Mouse (Mus musculus) heart, embryonic 12.5 days (tissue): ENCODE results near the gene Tgif2. TPM values are rescaled to one million over a fixed set of nuclear protein-coding genes. Genes with fewer than 3 reads are reported as not detected.
A peak's percentile ranks its signal among the peaks of the same experiment; 100 is the strongest.
"Not testable (repeated sequence)": the region's sequence is repeated elsewhere in the genome, so short reads cannot be mapped to it uniquely, and the experiment has no call there.

Source experiments
- ATAC-seq: fragments of 200-750 bp; cut with Nextera tagmentation; 2 replicates; pipeline ENCODE4 v1.8.0; 2017; ENCODE audit warnings: moderate TSS enrichment, moderate library complexity; ENCODE audit not compliant: insufficient number of reproducible peaks, low FRiP score
- H3K27ac ChIP-seq: fragments of 300-500 bp; sonication (generic); 2 replicates; pipeline ENCODE4 v1.5.1; 2016; ENCODE audit warnings: mild to moderate bottlenecking, moderate library complexity; ENCODE audit not compliant: poor library complexity, severe bottlenecking
- H3K27me3 ChIP-seq: fragments of 300-500 bp; sonication (generic); replicated peaks from 2 replicates; pipeline ENCODE4 v1.6.1; 2016; ENCODE audit warnings: mild to moderate bottlenecking, moderate library complexity
- H3K36me3 ChIP-seq: fragments of 300-500 bp; sonication (generic); 2 replicates; pipeline ENCODE4 v1.6.1; 2016; ENCODE audit warnings: mild to moderate bottlenecking, moderate library complexity
- H3K4me1 ChIP-seq: fragments of 300-500 bp; sonication (generic); replicated peaks from 2 replicates; pipeline ENCODE4 v1.6.1; 2016; ENCODE audit warnings: mild to moderate bottlenecking
- H3K4me2 ChIP-seq: fragments of 300-500 bp; sonication (generic); 2 replicates; pipeline ENCODE4 v1.6.1; 2016; ENCODE audit warnings: mild to moderate bottlenecking, moderate library complexity
- H3K4me3 ChIP-seq: fragments of 300-500 bp; sonication (generic); 2 replicates; pipeline ENCODE4 v1.5.1; 2016; ENCODE audit warnings: mild to moderate bottlenecking
- H3K9ac ChIP-seq: fragments of 300-500 bp; sonication (generic); 2 replicates; pipeline ENCODE4 v1.6.1; 2016; ENCODE audit warnings: mild to moderate bottlenecking, moderate library complexity
- H3K9me3 ChIP-seq: fragments of 300-500 bp; sonication (generic); replicated peaks from 2 replicates; pipeline ENCODE4 v1.6.1; 2016; ENCODE audit warnings: mild to moderate bottlenecking, moderate library complexity
- WGBS: fragments of 180-500 bp; shearing (Covaris S2); methylation state at CpG from one replicate; pipeline ENCODE4 v1.1.7; 2016; 5-methylcytosine and 5-hydroxymethylcytosine counted together
- polyA plus RNA-seq: library from polyadenylated mRNA; unstranded; fragments of >200 nt; fragmentation: Nextera tagmentation; extraction: Ambion mirVana; gene quantifications from 2 replicates; pipeline ENCODE4 v1.2.1, GENCODE M21; 2016

Tgif2 gene
- polyA plus RNA-seq, 1 experiment from 2014 or later, result 43.1 TPM

GRCm38 (mm10) chr2:156814893-156815292 is 24.9 kb upstream of the Tgif2 start:
- ATAC-seq, result 0 out of 2 replicates have a peak, but pooled peaks have one; percentile 14
- 20% methylated on average over 5 of the region's 5 CpGs for WGBS
- Histone ChIP-seq H3K27me3 (no peaks in the 10 kb centered on the region), H3K4me2 (no peak overlapping the region), H3K27ac (peak overlapping the region; percentile 71), H3K36me3 (no peaks in the 10 kb centered on the region), H3K4me1 (peaks cover 8% of the 10 kb centered on the region; the same call in 1 of the 2 replicates), H3K4me3 (no peak overlapping the region), H3K9ac (no peak overlapping the region), H3K9me3 (no peaks in the 10 kb centered on the region)

GRCm38 (mm10) chr2:156815412-156815811 is 24.4 kb upstream of the Tgif2 start:
- WGBS, result 77% methylated on average over 3 of the region's 3 CpGs
- ATAC-seq, result no peak
- Histone ChIP-seq H3K9ac (no peak overlapping the region), H3K4me2 (no peak overlapping the region), H3K36me3 (no peaks in the 10 kb centered on the region), H3K9me3 (no peaks in the 10 kb centered on the region), H3K4me1 (peaks cover 8% of the 10 kb centered on the region; the same call in 1 of the 2 replicates), H3K27ac (no peak overlapping the region), H3K27me3 (no peaks in the 10 kb centered on the region), H3K4me3 (no peak overlapping the region)

- Histone ChIP-seq H3K4me2 (no peak overlapping the region), H3K9ac (no peak overlapping the region), H3K36me3 (no peaks in the 10 kb centered on the region), H3K9me3 (no peaks in the 10 kb centered on the region), H3K4me1 (peaks cover 8% of the 10 kb centered on the region; the same call in 1 of the 2 replicates), H3K27ac (no peak overlapping the region), H3K4me3 (no peak overlapping the region), H3K27me3 (no peaks in the 10 kb centered on the region)
- 85% methylated on average over 1 of the region's 1 CpGs for WGBS
- ATAC-seq, result no peak
These were observed 23.7 kb upstream of the Tgif2 start for GRCm38 (mm10) chr2:156816116-156816515.

GRCm38 (mm10) chr2:156825128-156825527 is 14.7 kb upstream of the Tgif2 start:
- peaks cover 10% of the 10 kb centered on the region for H3K36me3 ChIP-seq
- H3K4me3 ChIP-seq, H3K9me3 ChIP-seq, H3K4me1 ChIP-seq, ATAC-seq, H3K4me2 ChIP-seq, H3K9ac ChIP-seq, H3K27ac ChIP-seq, H3K27me3 ChIP-seq: not testable (repeated sequence)
- WGBS, result 84% methylated on average over 6 of the region's 6 CpGs

GRCm38 (mm10) chr2:156834336-156834735 is 5.5 kb upstream of the Tgif2 start:
- Histone ChIP-seq H3K9me3 (peaks cover 28% of the 10 kb centered on the region), H3K4me1 (peaks cover 6% of the 10 kb centered on the region; the same call in 1 of the 2 replicates), H3K4me2 (no peak overlapping the region), H3K27ac (no peak overlapping the region), H3K4me3 (no peak overlapping the region), H3K36me3 (peaks cover 83% of the 10 kb centered on the region), H3K27me3 (no peaks in the 10 kb centered on the region), H3K9ac (no peak overlapping the region)
- no peak for ATAC-seq
- 96% methylated on average over 11 of the region's 11 CpGs for WGBS

GRCm38 (mm10) chr2:156838839-156839238 is 968 bp upstream of the Tgif2 start:
- WGBS, result 61% methylated on average over 6 of the region's 6 CpGs
- Histone ChIP-seq H3K4me2 (peak overlapping the region; percentile 84), H3K9me3 (no peaks in the 10 kb centered on the region), H3K9ac (peak overlapping the region; percentile 97), H3K4me3 (peak overlapping the region; percentile 84), H3K27me3 (no peaks in the 10 kb centered on the region), H3K36me3 (peaks cover 38% of the 10 kb centered on the region), H3K27ac (no peak overlapping the region), H3K4me1 (peaks cover 30% of the 10 kb centered on the region)
- no peak for ATAC-seq

- peak; percentile 54 for ATAC-seq
- Histone ChIP-seq H3K36me3 (peaks cover 35% of the 10 kb centered on the region), H3K27me3 (no peaks in the 10 kb centered on the region), H3K4me3 (peak overlapping the region; percentile 84), H3K27ac (peak overlapping the region; percentile 93), H3K9ac (peak overlapping the region; percentile 97), H3K4me2 (peak overlapping the region; percentile 84), H3K4me1 (peaks cover 47% of the 10 kb centered on the region), H3K9me3 (no peaks in the 10 kb centered on the region)
- WGBS, result under 1% methylated on average over 73 of the region's 79 CpGs
These were observed 657 bp downstream of the Tgif2 start for GRCm38 (mm10) chr2:156840301-156841027.

- peak; percentile 5; the same call in 1 of the 2 replicates for ATAC-seq
These were observed 1.4 kb downstream of the Tgif2 start for GRCm38 (mm10) chr2:156841028-156841840.

GRCm38 (mm10) chr2:156841841-156842706 is 2.3 kb downstream of the Tgif2 start:
- 4% methylated on average over 20 of the region's 20 CpGs for WGBS
- ATAC-seq, result peak; percentile 10; the same call in 1 of the 2 replicates
- H3K4me1 ChIP-seq, result peaks cover 51% of the 10 kb centered on the region
- peak overlapping the region; percentile 93 for H3K27ac ChIP-seq
- no peaks in the 10 kb centered on the region for H3K27me3 ChIP-seq
- H3K36me3 ChIP-seq, result peaks cover 35% of the 10 kb centered on the region
- H3K4me3 ChIP-seq, result peak overlapping the region; percentile 84
- no peaks in the 10 kb centered on the region for H3K9me3 ChIP-seq
- H3K9ac ChIP-seq, result peak overlapping the region; percentile 97
- H3K4me2 ChIP-seq, result peak overlapping the region; percentile 84

More at GRCm38 (mm10) chr2:156841028-156841840, 1.4 kb downstream of the Tgif2 start:
- Histone ChIP-seq H3K4me2 (peak overlapping the region; percentile 84), H3K4me3 (peak overlapping the region; percentile 84), H3K27ac (peak overlapping the region; percentile 93), H3K36me3 (peaks cover 34% of the 10 kb centered on the region), H3K4me1 (peaks cover 51% of the 10 kb centered on the region), H3K9me3 (no peaks in the 10 kb centered on the region), H3K9ac (peak overlapping the region; percentile 97), H3K27me3 (no peaks in the 10 kb centered on the region)
- 0% methylated on average over 42 of the region's 42 CpGs for WGBS

GRCm38 (mm10) chr2:156842711-156843110 is 2.9 kb downstream of the Tgif2 start:
- Histone ChIP-seq H3K27ac (peak overlapping the region; percentile 93; the same call in 1 of the 2 replicates), H3K27me3 (no peaks in the 10 kb centered on the region), H3K4me2 (peak overlapping the region; percentile 84), H3K9me3 (no peaks in the 10 kb centered on the region), H3K9ac (peak overlapping the region; percentile 97), H3K36me3 (peaks cover 35% of the 10 kb centered on the region), H3K4me1 (peaks cover 51% of the 10 kb centered on the region), H3K4me3 (peak overlapping the region; percentile 84)
- no peak for ATAC-seq
- WGBS, result 11% methylated on average over 11 of the region's 11 CpGs
